Mouse (Mus musculus): ENCODE results near the gene Akap2. TPM values are rescaled to one million over a fixed set of nuclear protein-coding genes. Genes with fewer than 3 reads are reported as not detected.

Gene Akap2
- total and polyA plus RNA-seq, 3 experiments, result 1.7 to 7.2 TPM; not detected in 1

DNA sequence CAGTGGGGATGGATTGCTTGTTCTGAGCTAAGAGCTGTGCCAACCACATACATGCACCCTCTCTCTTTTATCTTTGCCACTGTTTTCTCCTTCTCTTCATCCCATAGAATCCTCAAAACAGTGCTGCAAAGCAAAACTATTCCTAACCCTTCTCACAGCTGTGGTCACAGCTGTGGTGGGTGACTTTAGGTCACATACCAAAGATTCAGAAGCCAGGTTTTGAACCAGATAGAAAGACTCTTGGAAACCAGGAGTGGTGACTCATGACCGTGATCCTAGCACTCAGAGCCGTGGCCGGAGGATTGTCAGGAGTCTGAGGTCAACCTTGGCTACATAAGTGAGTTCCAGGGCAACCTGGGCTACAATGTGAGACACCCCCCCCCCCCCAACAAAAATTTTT lies 51.5 kb downstream of the Akap2 start:
- no peak for DNase-seq (ENCODE audit: low read depth, low spot score)
- Histone ChIP-seq H3K9ac (ENCODE audit: control insufficient read depth, low read depth, low read length, poor library complexity, severe bottlenecking) (no peak overlapping the region), H3K4me1 (ENCODE audit: control insufficient read depth in 1 of 2, insufficient read depth in 2 of 2, low read length in 2 of 2) (peaks cover 0 to 7% of the 10 kb centered on the region in 2 experiments; a peak in 2 of 4 replicates), H3K4me3 (ENCODE audit: control insufficient read depth in 1 of 2, insufficient read depth in 1 of 2, low read depth in 2 of 2, low read length in 2 of 2) (no peak overlapping the region), H3K27me3 (ENCODE audit: control insufficient read depth in 1 of 2, insufficient read depth in 2 of 2, low read length in 2 of 2) (no peaks in the 10 kb centered on the region), H3K27ac (ENCODE audit: control insufficient read depth, low read depth, low read length) (no peak overlapping the region), H3K79me2 (ENCODE audit: control insufficient read depth, insufficient read depth, low read length, poor library complexity) (no peaks in the 10 kb centered on the region), H3K9me3 (replicated peaks; ENCODE audit: insufficient read depth, low read length) (no peaks in the 10 kb centered on the region), H3K36me3 (ENCODE audit: control insufficient read depth in 1 of 2, insufficient read depth in 2 of 2, low read length in 2 of 2) (peaks cover 0 to 9% of the 10 kb centered on the region in 2 experiments; a peak in 2 of 4 replicates)
- no peak for TF ChIP-seq GATA1 (IDR thresholded peaks at IDR 0.05; ENCODE audit: low read depth, low read length)
- TF ChIP-seq GABPA (IDR thresholded peaks at IDR 0.05; ENCODE audit: low read depth, low read length), result no peak

GRCm38 (mm10) chr4:57770185-57770823 lies 52.8 kb downstream of the Akap2 start:
- Histone ChIP-seq H3K27me3 (ENCODE audit: control insufficient read depth in 1 of 2, insufficient read depth in 2 of 2, low read length in 2 of 2) (no peaks in the 10 kb centered on the region), H3K79me2 (ENCODE audit: control insufficient read depth, insufficient read depth, low read length, poor library complexity) (no peaks in the 10 kb centered on the region), H3K4me1 (ENCODE audit: control insufficient read depth in 1 of 2, insufficient read depth in 2 of 2, low read length in 2 of 2) (peaks cover 0 to 12% of the 10 kb centered on the region in 2 experiments; a peak in 3 of 4 replicates), H3K9ac (ENCODE audit: control insufficient read depth, low read depth, low read length, poor library complexity, severe bottlenecking) (no peak overlapping the region), H3K27ac (ENCODE audit: control insufficient read depth, low read depth, low read length) (no peak overlapping the region), H3K4me3 (ENCODE audit: control insufficient read depth in 1 of 2, insufficient read depth in 1 of 2, low read depth in 2 of 2, low read length in 2 of 2) (no peak overlapping the region), H3K9me3 (replicated peaks; ENCODE audit: insufficient read depth, low read length) (no peaks in the 10 kb centered on the region), H3K36me3 (ENCODE audit: control insufficient read depth in 1 of 2, insufficient read depth in 2 of 2, low read length in 2 of 2) (peaks cover 0 to 16% of the 10 kb centered on the region in 2 experiments; a peak in 2 of 4 replicates)
- no peak for DNase-seq (ENCODE audit: low read depth, low spot score)
- TF ChIP-seq MAX (IDR thresholded peaks at IDR 0.05; ENCODE audit: low read length), result no peak
- TF ChIP-seq E2F4 (IDR thresholded peaks at IDR 0.05; ENCODE audit: borderline replicate concordance, low read depth, low read length), result no peak
- TF ChIP-seq BHLHE40 (IDR thresholded peaks at IDR 0.05; ENCODE audit: borderline replicate concordance, low read depth, low read length), result no peak
- no peak for TF ChIP-seq RCOR1 (IDR thresholded peaks at IDR 0.05; ENCODE audit: low read depth, low read length)
- no peak for TF ChIP-seq MYC (IDR thresholded peaks at IDR 0.05; ENCODE audit: low read depth, low read length)
- TF ChIP-seq GABPA (IDR thresholded peaks at IDR 0.05; ENCODE audit: low read depth, low read length), result no peak
- no peak for TF ChIP-seq ETS1 (IDR thresholded peaks at IDR 0.05; ENCODE audit: low read depth, low read length)
- no peak for TF ChIP-seq MXI1 (IDR thresholded peaks at IDR 0.05; ENCODE audit: low read depth, low read length)

DNA sequence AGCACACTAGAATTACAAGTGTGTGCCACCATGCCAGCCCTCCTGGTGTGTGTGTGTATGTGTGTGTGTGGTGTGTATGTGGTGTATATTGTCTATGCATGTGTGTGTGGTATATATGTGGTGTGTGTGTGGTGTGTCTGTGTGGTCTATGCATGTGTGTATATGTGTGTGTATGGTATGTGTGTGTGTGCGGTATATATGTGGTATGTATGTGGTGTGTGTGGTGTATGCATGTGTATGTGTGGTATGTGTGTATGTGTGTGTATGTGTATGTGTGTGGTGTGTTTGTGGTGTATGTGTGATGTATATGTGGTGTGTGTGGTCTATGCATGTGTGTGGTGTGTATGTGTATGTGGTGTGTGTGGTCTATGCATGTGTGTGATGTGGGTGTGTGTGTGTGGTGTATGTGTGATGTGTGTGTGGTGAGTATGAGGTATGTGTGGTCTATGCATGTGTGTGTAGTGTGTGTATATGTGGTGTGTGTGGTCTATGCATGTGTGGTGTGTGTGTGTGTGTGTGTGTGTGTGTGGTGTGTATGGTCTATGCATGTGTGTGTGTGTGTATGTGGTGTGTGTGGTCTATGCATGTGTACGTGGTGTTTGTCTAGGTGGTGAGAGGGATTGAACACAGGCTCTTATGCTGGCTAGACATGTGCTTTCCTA lies 54.2 kb downstream of the Akap2 start:
- Histone ChIP-seq H3K9me3 (replicated peaks; ENCODE audit: insufficient read depth, low read length) (no peaks in the 10 kb centered on the region), H3K4me3 (ENCODE audit: control insufficient read depth in 1 of 2, insufficient read depth in 1 of 2, low read depth in 2 of 2, low read length in 2 of 2) (no peak overlapping the region), H3K9ac (ENCODE audit: control insufficient read depth, low read depth, low read length, poor library complexity, severe bottlenecking) (no peak overlapping the region), H3K27ac (ENCODE audit: control insufficient read depth, low read depth, low read length) (no peak overlapping the region), H3K36me3 (ENCODE audit: control insufficient read depth in 1 of 2, insufficient read depth in 2 of 2, low read length in 2 of 2) (peaks cover 0 to 16% of the 10 kb centered on the region in 2 experiments; a peak in 2 of 4 replicates), H3K27me3 (ENCODE audit: control insufficient read depth in 1 of 2, insufficient read depth in 2 of 2, low read length in 2 of 2) (no peaks in the 10 kb centered on the region), H3K4me1 (ENCODE audit: control insufficient read depth in 1 of 2, insufficient read depth in 2 of 2, low read length in 2 of 2) (peaks cover 0 to 12% of the 10 kb centered on the region in 2 experiments; a peak in 3 of 4 replicates), H3K79me2 (ENCODE audit: control insufficient read depth, insufficient read depth, low read length, poor library complexity) (no peaks in the 10 kb centered on the region)
- no peak for DNase-seq (ENCODE audit: low read depth, low spot score)
- TF ChIP-seq JUND (IDR thresholded peaks at IDR 0.05; ENCODE audit: low read depth, low read length), result no peak
- TF ChIP-seq POLR2AphosphoS5 (IDR thresholded peaks at IDR 0.05; ENCODE audit: borderline replicate concordance, low read depth, low read length), result peak; percentile 60; the same call in 1 of the 2 replicates
